Mouse (Mus musculus) testis, postnatal 14 days (tissue): ENCODE data around the gene Xpo6.

Experiments used
- DNase-seq: peaks from one replicate; pipeline ENCODE4 v3.0.0; 2021; ENCODE audit warnings: low spot score

Xpo6 gene

GRCm38 (mm10) chr7:126200178-126200996 lies at the start of gene Xpo6:
TSS of gene Xpo6 (minus strand) at chr7:126200501.
- DNase-seq = peak; percentile 95

GRCm38 (mm10) chr7:126249986-126250385 lies 49.7 kb upstream of the Xpo6 start:
- no peak for DNase-seq

GRCm38 (mm10) chr7:126249146-126249545 lies 48.8 kb upstream of the Xpo6 start:
- DNase-seq = no peak

DNA sequence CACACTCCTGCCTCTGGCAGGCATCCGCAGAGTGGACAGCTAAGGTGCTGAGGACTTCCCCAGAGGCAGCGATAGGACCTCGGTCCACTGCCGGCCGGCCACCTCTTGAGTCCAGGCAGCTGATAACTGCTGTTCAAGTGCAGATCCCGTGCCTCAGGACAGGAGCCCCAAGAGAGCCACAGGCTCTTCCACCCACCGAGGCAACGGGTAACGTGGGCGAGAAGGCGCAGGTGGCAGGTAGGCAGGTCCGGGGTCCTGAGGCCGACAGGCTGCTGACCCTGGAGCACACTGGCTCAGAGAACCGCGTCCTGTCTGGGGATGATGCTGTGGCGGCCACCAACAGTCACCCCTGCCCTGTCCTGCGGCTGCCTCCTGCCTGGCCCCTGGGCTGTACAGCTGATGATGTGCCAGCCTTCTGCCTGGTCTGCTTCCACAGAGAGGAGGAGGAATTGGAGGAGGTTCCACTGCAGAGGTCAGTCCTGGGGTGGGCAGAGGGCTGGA lies 48.4 kb upstream of the Xpo6 start:
- no peak for DNase-seq

DNA sequence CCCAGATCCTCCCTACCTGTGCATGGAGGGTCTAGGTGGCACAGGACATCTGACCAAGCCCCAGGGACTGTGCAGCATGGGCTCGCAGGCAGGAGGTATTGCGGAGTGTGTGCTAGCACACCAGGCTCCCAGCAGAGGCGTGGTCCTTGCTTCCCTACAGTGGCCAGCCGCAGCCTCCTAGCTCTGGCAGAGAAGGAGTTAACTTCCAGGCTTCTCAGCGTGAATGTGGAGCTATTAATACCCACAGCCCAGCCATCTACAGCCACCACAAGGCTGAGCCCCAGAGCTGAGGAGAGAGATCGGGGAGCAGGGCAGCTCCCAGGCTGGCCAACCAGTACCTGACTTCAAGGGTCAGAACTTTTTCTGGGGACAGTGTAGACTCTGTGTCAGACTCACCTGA lies 47.8 kb upstream of the Xpo6 start:
- no peak for DNase-seq

- DNase-seq = no peak
Measured at GRCm38 (mm10) chr7:126244168-126244750, 44.0 kb upstream of the Xpo6 start.

GRCm38 (mm10) chr7:126240814-126241360 lies 40.6 kb upstream of the Xpo6 start:
- DNase-seq = no peak

DNA sequence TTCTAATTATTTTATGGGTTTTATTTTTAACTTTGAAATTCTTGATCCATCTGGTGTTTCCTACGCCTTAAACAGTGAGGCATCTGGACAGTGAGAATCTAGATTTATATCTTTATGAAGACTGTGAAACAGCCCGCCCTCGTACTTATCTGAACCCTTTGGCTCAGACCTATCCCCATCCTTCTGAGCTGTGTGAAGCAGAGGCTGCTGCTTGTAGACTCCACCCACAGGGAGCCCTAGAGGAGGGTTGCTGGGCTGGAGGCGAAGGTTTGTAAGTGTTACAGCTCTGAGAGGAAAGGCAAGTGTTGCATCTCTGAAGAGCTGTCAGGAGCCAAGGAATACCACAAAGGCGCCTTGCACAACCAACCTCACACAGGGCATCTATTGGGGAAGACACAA lies 36.5 kb upstream of the Xpo6 start:
- no peak for DNase-seq

DNA sequence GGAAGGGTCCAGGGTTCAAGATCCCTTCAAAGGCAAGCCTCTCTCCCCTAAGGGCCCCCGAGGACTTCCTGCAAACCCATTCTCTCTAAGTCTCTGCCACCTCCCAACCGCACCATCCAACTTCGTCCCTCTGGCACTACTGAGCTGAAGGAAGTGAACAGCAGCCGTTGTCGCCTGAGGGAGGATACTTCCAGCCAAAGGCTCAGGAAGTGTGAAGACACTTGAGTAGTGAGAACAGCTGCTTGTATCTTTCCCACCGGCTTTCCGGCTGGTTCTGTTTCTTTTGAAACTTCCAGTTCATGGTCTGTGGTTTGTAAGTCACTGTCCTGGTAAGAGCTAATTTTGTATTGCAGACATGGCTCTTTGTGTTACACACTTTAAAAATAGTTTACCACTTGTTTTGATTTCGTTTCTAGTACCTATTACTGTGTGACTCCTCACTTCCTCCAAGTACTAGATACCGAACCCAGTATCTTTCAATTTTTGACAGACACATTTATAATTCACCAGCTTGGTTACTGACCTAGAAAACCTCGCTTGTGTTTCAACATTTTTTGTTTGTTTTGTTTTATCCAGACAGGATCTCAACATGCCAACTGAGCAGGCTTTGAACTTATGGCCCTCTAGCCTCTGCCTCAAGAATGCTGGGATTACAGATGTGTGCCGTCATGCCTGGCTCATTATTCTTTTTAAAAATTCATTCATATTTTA lies 35.9 kb upstream of the Xpo6 start:
- DNase-seq = no peak

DNA sequence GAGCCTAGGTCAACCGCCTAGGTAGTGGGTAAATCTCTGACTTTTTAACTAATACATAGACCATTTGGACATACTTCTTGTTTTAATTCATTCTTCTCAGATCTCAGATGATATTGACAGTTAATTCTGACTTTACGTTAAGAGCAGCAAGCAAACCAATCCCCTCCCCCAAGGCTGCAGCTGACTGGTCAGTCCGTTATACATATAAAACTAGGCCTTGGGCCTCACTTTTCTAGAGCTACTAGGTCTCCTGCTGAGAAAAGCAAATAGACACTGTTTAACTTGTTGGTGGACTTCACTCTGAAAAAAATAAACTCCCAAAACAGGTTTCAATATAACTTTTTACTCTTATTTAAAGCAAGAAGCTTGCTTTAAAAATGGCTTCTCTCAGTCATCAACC lies 34.3 kb upstream of the Xpo6 start:
- no peak for DNase-seq

DNA sequence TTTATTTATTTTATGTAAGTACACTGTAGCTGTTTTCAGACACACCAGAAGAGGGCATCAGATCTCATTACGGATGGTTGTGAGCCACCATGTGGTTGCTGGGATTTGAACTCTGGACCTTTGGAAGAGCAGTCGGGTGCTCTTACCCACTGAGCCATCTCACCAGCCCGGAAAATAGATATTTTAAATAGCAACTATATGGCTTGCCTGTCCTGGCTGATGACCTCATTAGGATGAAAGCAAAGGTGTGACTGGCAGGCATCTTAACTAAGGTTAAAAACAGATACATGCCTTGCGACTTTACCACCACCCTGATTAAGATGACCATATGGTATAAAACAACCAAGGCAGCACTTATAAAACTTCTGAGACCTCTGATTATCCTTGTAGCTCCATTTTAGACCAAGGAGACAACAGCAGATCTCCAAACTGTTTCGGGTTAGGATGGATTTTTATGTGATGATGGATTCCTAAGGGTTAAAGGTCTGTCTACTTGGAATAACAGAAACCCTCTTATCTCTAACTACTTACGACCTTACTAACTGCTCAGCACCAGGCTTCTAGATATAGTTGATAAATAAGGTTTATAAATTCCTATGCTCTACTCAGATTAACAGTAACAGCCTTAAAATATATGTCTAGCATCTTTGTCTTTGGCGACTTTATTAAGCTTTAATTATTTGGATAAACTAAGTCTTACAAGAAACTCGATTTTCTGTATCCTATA lies 32.2 kb upstream of the Xpo6 start:
- DNase-seq = no peak

GRCm38 (mm10) chr7:126230357-126231148 lies 30.3 kb upstream of the Xpo6 start:
- DNase-seq = no peak

- no peak for DNase-seq
Measured at GRCm38 (mm10) chr7:126226136-126226535, 25.8 kb upstream of the Xpo6 start.

DNA sequence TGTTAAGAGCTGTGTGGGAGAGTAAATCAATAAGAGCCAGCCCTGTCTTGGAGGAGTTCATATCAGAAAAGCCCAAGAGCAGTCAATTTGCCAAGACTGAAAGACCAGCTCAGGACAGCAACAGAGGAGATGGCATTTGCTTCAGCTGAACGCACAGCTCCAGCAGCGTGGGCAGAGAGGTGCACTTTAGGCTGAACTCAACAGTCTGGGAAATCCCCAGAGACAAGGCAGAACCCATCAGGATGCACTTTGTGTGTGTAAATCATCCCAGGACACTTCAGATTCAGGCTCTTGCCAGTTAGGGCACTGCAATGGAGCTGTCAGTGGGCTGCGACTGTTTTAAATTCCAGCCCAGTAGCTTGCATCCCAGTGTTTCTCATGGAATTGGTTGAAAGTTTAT lies 22.5 kb upstream of the Xpo6 start:
- no peak for DNase-seq

- no peak for DNase-seq
Measured at GRCm38 (mm10) chr7:126220611-126221010, 20.3 kb upstream of the Xpo6 start.

DNA sequence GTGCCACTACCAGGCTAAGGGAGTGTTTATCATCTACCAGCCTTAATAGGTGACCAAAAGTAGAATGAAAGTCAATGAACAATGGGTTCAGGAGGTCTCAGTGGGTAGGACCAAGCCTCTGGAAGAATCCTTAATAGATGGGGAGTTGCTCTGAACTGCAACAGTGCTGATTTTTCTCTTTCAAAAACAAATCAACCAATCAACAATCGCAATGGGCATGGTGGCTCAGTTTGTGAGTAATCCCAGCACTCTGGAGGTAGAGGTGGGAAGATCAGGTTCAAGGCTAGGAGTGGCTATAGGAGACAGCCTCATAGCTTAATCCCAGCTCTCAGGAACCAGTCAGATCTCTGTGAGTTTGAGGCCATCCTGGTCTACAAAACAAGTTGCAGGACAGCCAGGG lies 18.0 kb upstream of the Xpo6 start:
- no peak for DNase-seq

DNA sequence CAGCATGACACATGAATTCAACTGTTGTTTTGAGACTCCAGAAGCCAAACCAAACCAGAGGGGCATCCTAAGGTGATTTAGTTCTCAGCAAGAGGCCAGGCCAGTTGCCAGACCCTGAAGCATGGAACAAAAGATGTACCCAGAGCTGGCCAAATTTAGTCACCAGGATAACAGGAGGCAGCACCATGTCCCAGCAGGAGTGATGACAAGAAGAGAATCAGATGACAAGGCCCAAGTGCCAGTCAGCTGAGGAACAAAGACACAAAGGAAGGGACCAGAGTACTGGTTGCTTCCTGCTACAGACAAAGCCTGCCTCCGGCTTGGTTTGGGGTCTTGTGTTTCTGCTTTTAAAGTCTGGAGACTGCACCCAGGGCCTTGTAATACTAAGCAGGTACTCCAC lies 16.6 kb upstream of the Xpo6 start:
- no peak for DNase-seq

DNA sequence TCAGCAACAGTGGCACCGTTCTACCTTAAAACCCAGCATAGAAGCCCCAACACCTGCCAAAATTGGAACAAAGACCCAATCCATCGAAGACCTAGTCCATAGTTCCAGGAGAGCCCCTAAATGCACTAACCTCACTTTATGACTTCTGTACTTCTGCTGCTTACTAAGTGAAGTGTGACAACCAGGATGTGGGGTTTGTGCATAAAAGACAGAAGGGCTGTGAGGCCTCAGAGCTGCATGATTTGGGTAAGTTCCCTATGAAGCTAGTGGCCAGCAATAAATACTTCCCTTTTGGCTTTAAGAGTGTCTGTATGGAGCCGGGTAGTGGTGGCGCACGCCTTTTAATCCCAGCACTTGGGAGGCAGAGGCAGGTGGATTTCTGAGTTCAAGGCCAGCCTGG lies 10.6 kb upstream of the Xpo6 start:
- no peak for DNase-seq

GRCm38 (mm10) chr7:126200997-126201345 lies 670 bp upstream of the Xpo6 start:
- no peak for DNase-seq

GRCm38 (mm10) chr7:126199691-126200102 lies 604 bp downstream of the Xpo6 start:
- DNase-seq = peak; percentile 58

- no peak for DNase-seq
Measured at GRCm38 (mm10) chr7:126198926-126199325, 1.4 kb downstream of the Xpo6 start.
